Mouse (Mus musculus) myocyte (in vitro differentiated cells): ENCODE results near the gene Pcbp3.

ENCODE experiments used
- CEBPB ChIP-seq: IDR thresholded peaks from 2 replicates; pipeline ENCODE4 v1.6.1; 2011; ENCODE audit warnings: mild to moderate bottlenecking, moderate library complexity; ENCODE audit not compliant: poor library complexity, insufficient read depth, severe bottlenecking
- E2F4 ChIP-seq: IDR thresholded peaks from one replicate; pipeline ENCODE4 v1.6.1; 2011; ENCODE audit warnings: mild to moderate bottlenecking, control low read depth, moderate library complexity; ENCODE audit not compliant: insufficient read depth
- MAX ChIP-seq: IDR thresholded peaks from one replicate; pipeline ENCODE4 v1.6.1; 2011; ENCODE audit warnings: low read depth, mild to moderate bottlenecking, control low read depth
- MYOD1 ChIP-seq, 3 experiments: IDR thresholded peaks; one replicate each; pipeline ENCODE4 v1.6.1; 2011; ENCODE audit warnings: control low read depth in 2 of 3, low read depth in 2 of 3, mild to moderate bottlenecking in 2 of 3, moderate library complexity in 1 of 3; ENCODE audit not compliant: insufficient read length in 2 of 3, control insufficient read depth in 1 of 3
- MYOG ChIP-seq, 3 experiments: IDR thresholded peaks; one replicate each; pipeline ENCODE4 v1.6.1; 2011; ENCODE audit warnings: control low read depth in 2 of 3, low read depth in 2 of 3, mild to moderate bottlenecking in 2 of 3; ENCODE audit not compliant: insufficient read length in 2 of 3, control insufficient read depth in 1 of 3, insufficient read depth in 1 of 3
- POLR2A ChIP-seq: IDR thresholded peaks from one replicate; pipeline ENCODE4 v1.6.1; 2011; ENCODE audit warnings: low read depth, mild to moderate bottlenecking, control low read depth, moderate library complexity; ENCODE audit not compliant: insufficient read length
- POLR2AphosphoS2 ChIP-seq: IDR thresholded peaks from one replicate; pipeline ENCODE4 v1.6.1; 2011; ENCODE audit warnings: low read depth, control low read depth; ENCODE audit not compliant: insufficient read length
- SRF ChIP-seq: IDR thresholded peaks from one replicate; pipeline ENCODE4 v1.6.1; 2011; ENCODE audit warnings: low read depth; ENCODE audit not compliant: control insufficient read depth, insufficient read length
- TCF12 ChIP-seq: IDR thresholded peaks from one replicate; pipeline ENCODE4 v1.6.1; 2011; ENCODE audit warnings: mild to moderate bottlenecking, control low read depth; ENCODE audit not compliant: poor library complexity, insufficient read depth, severe bottlenecking
- USF1 ChIP-seq: IDR thresholded peaks from one replicate; pipeline ENCODE4 v1.6.1; 2011; ENCODE audit warnings: low read depth, mild to moderate bottlenecking, control low read depth, moderate library complexity

DNA sequence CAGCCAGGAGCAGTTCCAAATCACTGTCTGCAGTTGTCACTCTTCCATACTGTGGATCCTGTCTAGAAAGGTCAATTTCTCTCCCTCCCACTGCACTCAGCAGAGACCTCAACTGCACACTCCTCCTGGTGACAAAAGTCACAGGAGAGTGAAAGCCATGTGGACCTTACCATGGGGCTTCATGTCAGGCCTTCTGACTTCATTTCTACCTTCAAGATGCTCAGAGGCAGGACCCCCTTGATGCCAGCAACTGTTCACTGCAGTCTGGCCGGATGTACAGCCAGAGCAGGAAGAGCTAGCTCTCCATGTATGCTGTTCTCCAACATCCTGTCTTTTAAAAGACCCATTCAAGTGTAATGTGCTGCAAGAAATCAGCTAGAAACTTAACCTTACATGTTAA, 29.9 kb downstream of the Pcbp3 start:
- TF ChIP-seq SRF, result no peak
- no peak for TF ChIP-seq POLR2A
- no peak for TF ChIP-seq USF1
- TF ChIP-seq E2F4, result no peak
- TF ChIP-seq MAX, result no peak
- no peak for TF ChIP-seq POLR2AphosphoS2
- TF ChIP-seq MYOD1 (IDR thresholded peaks at IDR 0.05; ENCODE audit: control insufficient read depth in 1 of 3, insufficient read length in 2 of 3, low read depth in 2 of 3), result no peak
- no peak for TF ChIP-seq CEBPB
- TF ChIP-seq TCF12, result no peak
- TF ChIP-seq MYOG (IDR thresholded peaks at IDR 0.05; ENCODE audit: control insufficient read depth in 1 of 3, insufficient read depth in 1 of 3, insufficient read length in 2 of 3, low read depth in 2 of 3), result no peak
